Mouse (Mus musculus) myocyte (in vitro differentiated cells): ENCODE data around the gene Dmap1. TPM values are rescaled to one million over a fixed set of nuclear protein-coding genes. Genes with fewer than 3 reads are reported as not detected.

Experiments
- H3K27me3 ChIP-seq: one replicate; pipeline ENCODE4 v1.6.1; 2011; ENCODE audit not compliant: control insufficient read depth, insufficient read depth, insufficient read length
- H3K36me3 ChIP-seq: one replicate; pipeline ENCODE4 v1.6.1; 2011; ENCODE audit not compliant: control insufficient read depth, insufficient read depth
- H3K4me2 ChIP-seq: one replicate; pipeline ENCODE4 v1.6.1; 2011; ENCODE audit warnings: low read depth, control low read depth
- H3K4me3 ChIP-seq: one replicate; pipeline ENCODE4 v1.5.1; 2011; ENCODE audit warnings: mild to moderate bottlenecking, control low read depth, moderate library complexity
- H3K79me2 ChIP-seq: one replicate; pipeline ENCODE4 v1.6.1; 2011; ENCODE audit not compliant: control insufficient read depth, insufficient read depth
- H3ac ChIP-seq: one replicate; pipeline ENCODE4 v1.6.1; 2011; ENCODE audit not compliant: control insufficient read depth, insufficient read length
- CEBPB ChIP-seq: IDR thresholded peaks from 2 replicates; pipeline ENCODE4 v1.6.1; 2011; ENCODE audit warnings: mild to moderate bottlenecking, moderate library complexity; ENCODE audit not compliant: poor library complexity, insufficient read depth, severe bottlenecking
- E2F4 ChIP-seq: IDR thresholded peaks from one replicate; pipeline ENCODE4 v1.6.1; 2011; ENCODE audit warnings: mild to moderate bottlenecking, control low read depth, moderate library complexity; ENCODE audit not compliant: insufficient read depth
- MAX ChIP-seq: IDR thresholded peaks from one replicate; pipeline ENCODE4 v1.6.1; 2011; ENCODE audit warnings: low read depth, mild to moderate bottlenecking, control low read depth
- MYOD1 ChIP-seq, 3 experiments: IDR thresholded peaks; one replicate each; pipeline ENCODE4 v1.6.1; 2011; ENCODE audit warnings: control low read depth in 2 of 3, low read depth in 2 of 3, mild to moderate bottlenecking in 2 of 3, moderate library complexity in 1 of 3; ENCODE audit not compliant: insufficient read length in 2 of 3, control insufficient read depth in 1 of 3
- MYOG ChIP-seq, 3 experiments: IDR thresholded peaks; one replicate each; pipeline ENCODE4 v1.6.1; 2011; ENCODE audit warnings: control low read depth in 2 of 3, low read depth in 2 of 3, mild to moderate bottlenecking in 2 of 3; ENCODE audit not compliant: insufficient read length in 2 of 3, control insufficient read depth in 1 of 3, insufficient read depth in 1 of 3
- POLR2A ChIP-seq: IDR thresholded peaks from one replicate; pipeline ENCODE4 v1.6.1; 2011; ENCODE audit warnings: low read depth, mild to moderate bottlenecking, control low read depth, moderate library complexity; ENCODE audit not compliant: insufficient read length
- POLR2AphosphoS2 ChIP-seq: IDR thresholded peaks from one replicate; pipeline ENCODE4 v1.6.1; 2011; ENCODE audit warnings: low read depth, control low read depth; ENCODE audit not compliant: insufficient read length
- REST ChIP-seq: IDR thresholded peaks from one replicate; pipeline ENCODE4 v1.6.1; 2011; ENCODE audit warnings: mild to moderate bottlenecking, control low read depth, moderate library complexity; ENCODE audit not compliant: insufficient read depth, insufficient read length
- SRF ChIP-seq: IDR thresholded peaks from one replicate; pipeline ENCODE4 v1.6.1; 2011; ENCODE audit warnings: low read depth; ENCODE audit not compliant: control insufficient read depth, insufficient read length
- TCF12 ChIP-seq: IDR thresholded peaks from one replicate; pipeline ENCODE4 v1.6.1; 2011; ENCODE audit warnings: mild to moderate bottlenecking, control low read depth; ENCODE audit not compliant: poor library complexity, insufficient read depth, severe bottlenecking
- TCF3 ChIP-seq: IDR thresholded peaks from one replicate; pipeline ENCODE4 v1.6.1; 2011; ENCODE audit warnings: low read depth, control low read depth; ENCODE audit not compliant: insufficient read length
- USF1 ChIP-seq: IDR thresholded peaks from one replicate; pipeline ENCODE4 v1.6.1; 2011; ENCODE audit warnings: low read depth, mild to moderate bottlenecking, control low read depth, moderate library complexity
- polyA plus RNA-seq: library from polyadenylated mRNA; unstranded; fragments of >200 nt; fragmentation: generic; extraction: Trizol; gene quantifications from one replicate; pipeline ENCODE4 v1.2.1, GENCODE M21; 2012; ENCODE audit warnings: missing spikeins

Dmap1 gene
- polyA plus RNA-seq, 1 experiment = 28.0 TPM

- TF ChIP-seq MYOG (IDR thresholded peaks at IDR 0.05; ENCODE audit: control insufficient read depth in 1 of 3, insufficient read depth in 1 of 3, insufficient read length in 2 of 3, low read depth in 2 of 3) = no peak
- no peak for TF ChIP-seq TCF12
- no peak overlapping the region for H3ac ChIP-seq
- no peak overlapping the region for H3K4me3 ChIP-seq
- H3K27me3 ChIP-seq = no peaks in the 10 kb centered on the region
- H3K36me3 ChIP-seq = no peaks in the 10 kb centered on the region
- no peaks in the 10 kb centered on the region for H3K79me2 ChIP-seq
- H3K4me2 ChIP-seq = no peak overlapping the region
Measured at GRCm38 (mm10) chr4:117652727-117653126, 29.3 kb downstream of the Dmap1 start.

DNA sequence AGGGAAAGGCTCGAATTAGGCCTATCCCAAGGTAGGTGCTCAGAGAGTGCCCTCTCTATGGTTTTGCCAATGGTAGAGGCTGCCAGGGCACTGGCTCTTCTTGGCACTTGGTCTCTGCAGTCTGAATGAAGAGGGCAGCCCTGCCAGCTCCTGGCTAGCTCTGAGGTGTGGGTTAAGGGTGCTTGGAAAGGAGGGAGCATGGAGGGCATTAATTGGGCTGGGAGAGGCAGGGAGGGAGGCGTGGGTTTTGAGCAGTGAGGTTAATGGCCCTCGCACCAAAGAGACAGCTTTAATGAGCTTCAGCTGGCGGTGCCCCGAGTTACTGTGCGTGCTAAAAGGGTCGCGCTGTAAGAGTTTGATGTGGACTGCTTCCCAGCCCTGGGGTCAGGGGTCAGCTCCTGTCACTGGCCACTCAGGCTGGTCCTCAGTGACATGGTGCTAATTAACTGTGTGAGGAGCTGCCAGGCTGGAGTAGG is 30.4 kb downstream of the Dmap1 start:
- Histone ChIP-seq H3K36me3 (no peaks in the 10 kb centered on the region), H3K4me2 (no peak overlapping the region), H3ac (no peak overlapping the region), H3K27me3 (no peaks in the 10 kb centered on the region), H3K79me2 (no peaks in the 10 kb centered on the region), H3K4me3 (no peak overlapping the region)
- TF ChIP-seq TCF12 (no peak), MYOG (IDR thresholded peaks at IDR 0.05; ENCODE audit: control insufficient read depth in 1 of 3, insufficient read depth in 1 of 3, insufficient read length in 2 of 3, low read depth in 2 of 3) (no peak), REST (no peak), MYOD1 (IDR thresholded peaks at IDR 0.05; ENCODE audit: control insufficient read depth in 1 of 3, insufficient read length in 2 of 3, low read depth in 2 of 3) (no peak), E2F4 (no peak), USF1 (no peak), POLR2AphosphoS2 (no peak), TCF3 (no peak), SRF (no peak), CEBPB (no peak), MAX (no peak), POLR2A (no peak)

DNA sequence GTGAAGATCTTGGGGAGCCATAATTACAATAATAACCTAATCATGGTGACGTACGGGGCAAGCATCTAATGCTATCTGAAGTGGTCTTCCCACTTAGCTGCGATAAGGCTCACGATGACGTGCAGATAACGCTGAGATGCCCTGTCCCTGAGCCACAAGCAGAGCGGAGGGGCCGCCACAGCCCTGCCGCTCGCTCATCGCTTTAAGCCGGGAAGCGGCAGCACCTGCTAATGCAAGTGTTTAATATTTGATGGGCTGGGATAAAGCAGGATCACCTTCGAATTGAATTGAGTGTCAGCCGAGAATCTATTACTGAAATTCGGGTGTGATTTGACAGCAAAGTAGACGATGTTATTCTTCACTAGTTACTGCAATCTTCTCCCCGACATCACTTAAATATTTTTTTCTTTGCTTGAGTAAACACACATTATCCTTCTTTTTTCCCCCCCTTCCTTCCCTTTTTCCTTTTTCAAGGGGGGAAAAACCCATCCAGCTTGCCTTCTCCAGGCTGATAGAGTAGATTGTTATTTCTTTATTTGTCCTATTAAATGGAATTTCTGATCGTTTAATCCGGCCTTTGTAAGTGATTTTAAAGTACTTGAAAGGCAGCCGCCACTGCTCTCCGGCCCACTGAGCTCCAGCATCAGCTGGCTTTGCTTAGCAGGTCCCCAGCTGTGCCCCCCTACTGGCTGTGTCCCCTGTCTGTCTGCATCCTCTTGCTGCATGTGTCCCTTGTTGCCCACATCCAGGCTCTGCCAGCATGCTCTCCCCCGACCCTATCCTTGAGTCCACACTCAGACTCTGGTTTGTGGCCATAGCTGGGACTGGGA is 34.9 kb downstream of the Dmap1 start:
- H3K27me3 ChIP-seq = no peaks in the 10 kb centered on the region
- TF ChIP-seq TCF3 = no peak
- no peak for TF ChIP-seq TCF12
- TF ChIP-seq REST = no peak
- TF ChIP-seq MYOD1 (IDR thresholded peaks at IDR 0.05; ENCODE audit: control insufficient read depth in 1 of 3, insufficient read length in 2 of 3, low read depth in 2 of 3) = no peak
- no peak for TF ChIP-seq CEBPB
- no peak for TF ChIP-seq SRF
- TF ChIP-seq POLR2A = no peak
- no peak for TF ChIP-seq MYOG (IDR thresholded peaks at IDR 0.05; ENCODE audit: control insufficient read depth in 1 of 3, insufficient read depth in 1 of 3, insufficient read length in 2 of 3, low read depth in 2 of 3)
- no peak for TF ChIP-seq E2F4
- no peak for TF ChIP-seq MAX
- TF ChIP-seq USF1 = no peak
- TF ChIP-seq POLR2AphosphoS2 = no peak
- no peaks in the 10 kb centered on the region for H3K36me3 ChIP-seq
- no peak overlapping the region for H3K4me2 ChIP-seq
- no peaks in the 10 kb centered on the region for H3K79me2 ChIP-seq
- no peak overlapping the region for H3K4me3 ChIP-seq
- no peak overlapping the region for H3ac ChIP-seq

DNA sequence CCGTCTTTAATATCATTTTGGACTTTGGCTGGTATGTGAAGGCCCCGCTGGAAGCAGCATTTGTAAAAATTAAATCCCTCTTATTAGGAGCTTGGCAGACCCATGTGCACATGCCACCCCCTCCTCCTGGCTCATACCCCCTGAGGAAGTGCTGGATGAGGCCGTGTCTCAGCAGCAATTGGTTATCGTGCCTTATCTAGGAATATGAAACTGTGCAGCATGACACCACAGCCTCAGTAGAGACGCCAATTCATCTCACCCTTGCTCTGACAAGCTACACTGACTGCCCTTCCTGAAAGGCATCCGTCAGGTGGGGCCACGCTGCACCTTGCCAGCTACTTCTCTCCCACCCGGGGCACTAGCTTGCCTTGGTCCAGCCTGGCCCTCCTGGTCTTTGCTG is 35.6 kb downstream of the Dmap1 start:
- Histone ChIP-seq H3K4me2 (no peak overlapping the region), H3K27me3 (no peaks in the 10 kb centered on the region), H3K79me2 (no peaks in the 10 kb centered on the region), H3ac (no peak overlapping the region), H3K36me3 (no peaks in the 10 kb centered on the region), H3K4me3 (no peak overlapping the region)
- no peak for TF ChIP-seq SRF
- TF ChIP-seq MYOD1 (IDR thresholded peaks at IDR 0.05; ENCODE audit: control insufficient read depth in 1 of 3, insufficient read length in 2 of 3, low read depth in 2 of 3) = no peak
- no peak for TF ChIP-seq CEBPB
- TF ChIP-seq MYOG (IDR thresholded peaks at IDR 0.05; ENCODE audit: control insufficient read depth in 1 of 3, insufficient read depth in 1 of 3, insufficient read length in 2 of 3, low read depth in 2 of 3) = no peak
- TF ChIP-seq USF1 = no peak
- no peak for TF ChIP-seq POLR2A
- no peak for TF ChIP-seq MAX

DNA sequence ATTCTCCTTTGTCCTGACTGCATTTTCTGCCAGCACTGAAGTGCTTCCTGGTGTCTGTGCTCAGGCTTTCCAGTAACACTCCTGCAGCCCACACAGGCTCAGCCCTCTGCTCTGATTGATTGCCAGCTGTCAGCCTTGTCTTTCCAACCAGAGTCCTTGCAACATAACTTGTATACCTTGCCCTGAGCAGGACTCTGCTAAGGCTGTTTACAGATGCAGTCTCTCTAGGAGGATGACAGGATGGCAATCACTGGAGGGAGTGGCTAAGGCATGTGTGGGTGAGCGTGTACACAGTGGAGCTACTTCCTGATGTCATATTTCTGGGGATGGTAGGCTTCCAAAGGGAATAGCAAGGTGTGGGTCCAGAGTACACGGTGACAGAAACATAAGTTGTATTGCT is 36.2 kb downstream of the Dmap1 start:
- H3ac ChIP-seq = no peak overlapping the region
- H3K4me3 ChIP-seq = no peak overlapping the region
- no peaks in the 10 kb centered on the region for H3K36me3 ChIP-seq
- TF ChIP-seq REST (no peak), CEBPB (no peak), E2F4 (no peak), POLR2AphosphoS2 (no peak)
- H3K27me3 ChIP-seq = no peaks in the 10 kb centered on the region
- no peak overlapping the region for H3K4me2 ChIP-seq
- H3K79me2 ChIP-seq = no peaks in the 10 kb centered on the region
